Mouse (Mus musculus): Measurements from ENCODE around the gene C130032M10Rik.

- TF ChIP-seq POLR2A (IDR thresholded peaks at IDR 0.05; ENCODE audit: insufficient read length, low read depth) = no peak
- no peak for TF ChIP-seq E2F4 (IDR thresholded peaks at IDR 0.05; ENCODE audit: insufficient read depth)
- no peak for TF ChIP-seq USF1 (IDR thresholded peaks at IDR 0.05; ENCODE audit: low read depth)
- no peak for TF ChIP-seq TCF12 (IDR thresholded peaks at IDR 0.05; ENCODE audit: insufficient read depth, poor library complexity, severe bottlenecking)
- TF ChIP-seq POLR2AphosphoS2 (IDR thresholded peaks at IDR 0.05; ENCODE audit: insufficient read length, low read depth) = no peak
- TF ChIP-seq TCF3 (IDR thresholded peaks at IDR 0.05; ENCODE audit: insufficient read length, low read depth) = no peak
Observed at GRCm38 (mm10) chr9:114506564-114506963, 8.9 kb upstream of the C130032M10Rik start.

All from myocyte (in vitro differentiated cells).